Mouse (Mus musculus) liver, embryonic 16.5 days (tissue): ENCODE measurements around the gene R3hcc1l. TPM values are rescaled to one million over a fixed set of nuclear protein-coding genes. Genes with fewer than 3 reads are reported as not detected.

Source experiments
- ATAC-seq: fragments of 200-750 bp; cut with Nextera tagmentation; 2 replicates; pipeline ENCODE4 v1.8.0; 2017; ENCODE audit warnings: low read depth, mild to moderate bottlenecking, moderate number of reproducible peaks, moderate library complexity
- H3K27ac ChIP-seq: fragments of 300-500 bp; sonication (generic); 2 replicates; pipeline ENCODE4 v1.5.1; 2014; ENCODE audit warnings: mild to moderate bottlenecking, low read length
- H3K27me3 ChIP-seq: fragments of 300-500 bp; sonication (generic); 2 replicates; pipeline ENCODE4 v1.6.1; 2014; ENCODE audit warnings: low read depth, low read length, mixed read lengths; ENCODE audit not compliant: control insufficient read depth, insufficient read depth
- H3K36me3 ChIP-seq: fragments of 300-500 bp; sonication (generic); 2 replicates; pipeline ENCODE4 v1.6.1; 2014; ENCODE audit warnings: mild to moderate bottlenecking; ENCODE audit not compliant: control insufficient read depth, insufficient read depth
- H3K4me1 ChIP-seq: fragments of 300-500 bp; sonication (generic); 2 replicates; pipeline ENCODE4 v1.6.1; 2014; ENCODE audit warnings: low read depth, low read length, mixed read lengths; ENCODE audit not compliant: control insufficient read depth
- H3K4me2 ChIP-seq: fragments of 300-500 bp; sonication (generic); 2 replicates; pipeline ENCODE4 v1.6.1; 2014; ENCODE audit warnings: low read depth, low read length, mixed read lengths
- H3K4me3 ChIP-seq: fragments of 300-500 bp; sonication (generic); 2 replicates; pipeline ENCODE4 v1.5.1; 2014; ENCODE audit warnings: low read depth, mild to moderate bottlenecking, low read length
- H3K9ac ChIP-seq: fragments of 300-500 bp; sonication (generic); 2 replicates; pipeline ENCODE4 v1.6.1; 2014; ENCODE audit warnings: low read depth, low read length
- H3K9me3 ChIP-seq: fragments of 300-500 bp; sonication (generic); replicated peaks from 2 replicates; pipeline ENCODE4 v1.6.1; 2016; ENCODE audit warnings: low read length; ENCODE audit not compliant: control insufficient read depth
- WGBS: fragments of 180-500 bp; shearing (Covaris S2); extraction: QIAGEN DNeasy Blood & Tissue Kit; methylation state at CpG from one replicate; pipeline ENCODE4 v1.1.7; 2014; ENCODE audit not compliant: insufficient replicate concordance; 5-methylcytosine and 5-hydroxymethylcytosine counted together
- polyA plus RNA-seq: library from polyadenylated mRNA; unstranded; fragments of >200 nt; fragmentation: Nextera tagmentation; extraction: Ambion mirVana; gene quantifications from 2 replicates; pipeline ENCODE4 v1.2.1, GENCODE M21; 2015

The R3hcc1l gene
- polyA plus RNA-seq, 1 experiment from 2014 or later, result 12.4 TPM

DNA sequence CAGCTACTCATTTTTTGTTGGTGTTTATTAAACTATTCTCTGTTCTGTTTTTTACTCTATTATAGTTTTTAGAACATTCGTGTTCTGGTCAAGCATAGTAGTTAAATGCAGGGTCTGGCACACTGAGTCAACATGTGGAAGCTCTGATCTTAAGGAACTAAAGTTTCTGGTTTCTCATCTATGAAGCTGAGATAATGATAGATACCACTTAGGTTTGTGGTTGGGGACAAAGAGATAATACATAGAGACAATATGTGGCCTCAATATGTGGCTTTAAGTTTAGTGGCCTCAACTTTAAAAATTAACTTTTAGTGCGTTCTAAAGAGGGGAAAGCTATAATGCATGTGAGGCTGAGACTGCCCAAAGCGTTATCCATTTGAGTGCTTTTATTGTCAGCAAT, 15.9 kb downstream of the R3hcc1l start:
- Histone ChIP-seq H3K36me3 (no peaks in the 10 kb centered on the region), H3K27ac (no peak overlapping the region), H3K9me3 (no peaks in the 10 kb centered on the region), H3K4me3 (no peak overlapping the region), H3K4me2 (no peak overlapping the region), H3K9ac (no peak overlapping the region), H3K4me1 (peaks cover 11% of the 10 kb centered on the region), H3K27me3 (no peaks in the 10 kb centered on the region)
- ATAC-seq, result no peak
- WGBS, result 65% methylated on average over 3 of the region's 3 CpGs

DNA sequence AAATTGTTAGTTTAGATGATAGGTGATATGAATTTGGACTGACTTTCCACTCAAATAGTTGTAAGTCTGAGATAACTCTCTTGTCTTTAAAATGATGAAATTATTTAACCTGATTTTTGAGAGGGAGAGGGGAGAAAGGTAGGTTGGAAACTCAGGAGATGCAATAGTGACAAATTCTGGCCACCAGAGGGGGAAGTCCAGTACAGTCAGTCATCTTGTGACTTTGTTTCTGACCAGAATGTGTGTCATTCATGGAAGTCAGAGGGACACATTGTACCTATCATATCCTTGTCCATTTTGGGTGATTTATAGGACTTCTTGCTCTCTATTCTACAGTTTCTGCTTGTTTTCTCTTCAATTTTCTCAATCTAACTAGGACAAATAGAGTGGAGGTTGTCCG, 19.0 kb downstream of the R3hcc1l start:
- Histone ChIP-seq H3K9me3 (no peaks in the 10 kb centered on the region), H3K4me2 (no peak overlapping the region), H3K27me3 (no peaks in the 10 kb centered on the region), H3K9ac (no peak overlapping the region), H3K4me1 (peaks cover 8% of the 10 kb centered on the region; the same call in 1 of the 2 replicates), H3K27ac (no peak overlapping the region), H3K4me3 (no peak overlapping the region), H3K36me3 (no peaks in the 10 kb centered on the region)
- 71% methylated on average over 1 of the region's 1 CpGs for WGBS
- no peak for ATAC-seq

DNA sequence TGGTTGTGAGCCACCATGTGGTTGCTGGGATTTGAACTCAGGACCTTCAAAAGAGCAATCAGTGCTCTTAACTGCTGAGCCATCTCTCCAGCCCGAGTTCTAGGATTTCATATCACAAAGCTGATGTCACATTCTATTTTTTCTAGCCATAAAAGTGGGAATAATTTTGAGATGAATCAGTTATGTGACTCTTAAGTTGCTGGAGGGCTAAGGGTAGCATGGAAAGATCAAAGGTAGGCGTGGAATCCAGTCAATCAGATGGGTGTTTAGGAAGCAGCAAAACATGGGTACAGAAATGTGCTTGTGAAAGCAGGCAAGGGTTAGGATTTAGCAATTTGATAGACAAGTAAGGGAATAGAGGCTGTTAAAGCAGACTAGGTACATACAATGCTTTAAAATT, 20.4 kb downstream of the R3hcc1l start:
- Histone ChIP-seq H3K27me3 (no peaks in the 10 kb centered on the region), H3K4me2 (no peak overlapping the region), H3K36me3 (no peaks in the 10 kb centered on the region), H3K9ac (no peak overlapping the region), H3K4me1 (peaks cover 8% of the 10 kb centered on the region; the same call in 1 of the 2 replicates), H3K9me3 (no peaks in the 10 kb centered on the region), H3K4me3 (no peak overlapping the region), H3K27ac (no peak overlapping the region)
- 72% methylated on average over 2 of the region's 2 CpGs for WGBS
- ATAC-seq, result no peak

DNA sequence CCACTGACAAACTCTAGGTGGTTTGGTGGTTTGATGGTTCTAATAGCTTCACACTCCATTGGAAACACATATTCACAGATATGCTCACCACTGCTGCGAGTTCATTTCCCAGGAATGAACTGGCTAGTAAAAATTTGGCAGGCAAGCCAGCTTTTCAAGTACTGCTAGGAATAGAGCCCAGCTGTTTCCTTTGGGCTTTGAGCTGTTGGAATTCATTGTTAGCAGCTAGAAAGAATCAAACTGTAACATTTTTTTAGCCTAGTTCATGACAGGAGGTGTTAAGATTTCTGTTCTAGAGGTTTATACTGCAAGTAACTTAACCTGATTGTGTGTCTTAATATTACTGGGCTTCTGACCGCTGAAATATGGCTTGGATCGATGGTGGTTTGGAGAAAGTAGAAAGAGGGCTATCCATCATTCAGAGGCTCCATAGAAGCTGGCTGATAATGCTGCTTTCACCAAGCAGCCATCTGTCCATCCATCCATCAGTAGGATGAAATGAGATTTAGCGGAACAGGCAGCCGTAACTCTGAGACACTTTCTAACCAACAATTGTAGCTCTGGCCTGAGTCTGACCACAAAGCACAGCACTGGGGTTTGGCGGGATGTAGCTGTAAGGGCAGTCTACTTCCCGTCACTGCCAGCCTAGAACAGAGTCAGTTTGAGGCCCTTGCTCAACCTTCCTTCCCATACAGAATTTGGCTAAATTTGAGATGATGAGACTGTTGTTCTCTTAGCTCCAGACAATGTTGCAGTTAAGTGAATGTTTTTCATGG, 21.0 kb downstream of the R3hcc1l start:
- 50% methylated on average over 7 of the region's 7 CpGs for WGBS

DNA sequence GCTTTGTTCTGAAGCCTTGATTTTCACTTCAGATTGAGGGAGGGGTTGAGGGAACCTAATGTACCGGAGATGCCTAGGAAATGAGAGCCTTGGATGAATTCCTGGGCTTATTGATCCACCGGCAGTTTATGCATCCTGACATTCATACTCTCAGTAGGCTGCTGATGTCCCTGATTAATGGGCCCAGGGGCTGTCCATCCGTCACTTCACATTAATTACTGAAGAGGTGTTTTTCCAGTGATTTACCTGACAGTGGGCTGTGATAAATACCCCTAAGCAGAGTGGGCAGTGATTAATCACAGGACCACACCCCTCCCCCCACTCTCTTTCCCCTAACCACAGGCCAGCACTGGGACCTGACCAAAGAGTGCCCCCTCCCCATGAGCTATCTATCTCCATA, 22.1 kb downstream of the R3hcc1l start:
- Histone ChIP-seq H3K27ac (no peak overlapping the region), H3K9me3 (no peaks in the 10 kb centered on the region), H3K4me1 (no peaks in the 10 kb centered on the region; the same call in 1 of the 2 replicates), H3K4me3 (no peak overlapping the region), H3K27me3 (no peaks in the 10 kb centered on the region), H3K4me2 (no peak overlapping the region), H3K9ac (no peak overlapping the region), H3K36me3 (no peaks in the 10 kb centered on the region)
- WGBS, result 74% methylated on average over 3 of the region's 3 CpGs
- ATAC-seq, result no peak

More for the DNA sequence above, 21.0 kb downstream of the R3hcc1l start:
- Histone ChIP-seq H3K36me3 (no peaks in the 10 kb centered on the region), H3K4me1 (peaks cover 4% of the 10 kb centered on the region; the same call in 1 of the 2 replicates), H3K27me3 (no peaks in the 10 kb centered on the region), H3K9ac (no peak overlapping the region), H3K27ac (no peak overlapping the region), H3K9me3 (no peaks in the 10 kb centered on the region), H3K4me2 (no peak overlapping the region), H3K4me3 (no peak overlapping the region)
- no peak for ATAC-seq

DNA sequence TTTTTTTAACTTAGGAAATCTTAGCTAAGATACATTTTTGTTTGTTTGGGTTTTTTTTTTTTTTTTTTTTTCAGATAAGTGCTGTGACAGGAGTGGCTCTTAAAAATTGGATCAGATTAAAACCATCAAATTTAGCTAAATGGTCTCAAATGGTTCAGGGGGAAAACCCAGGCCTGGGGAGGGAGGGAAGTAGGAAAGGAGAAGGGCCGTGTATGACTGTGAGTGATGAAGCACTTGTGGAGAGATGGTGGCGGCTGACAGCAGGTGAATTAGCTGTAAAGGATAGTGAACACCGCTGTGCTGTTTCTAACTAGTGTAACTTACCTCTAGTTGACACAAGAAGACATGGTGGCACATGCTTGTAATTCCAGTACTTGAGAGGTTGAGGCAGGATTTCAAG, 40.1 kb downstream of the R3hcc1l start:
- Histone ChIP-seq H3K4me2 (no peak overlapping the region), H3K36me3 (peaks cover 11% of the 10 kb centered on the region), H3K4me3 (no peak overlapping the region), H3K27ac (no peak overlapping the region), H3K27me3 (no peaks in the 10 kb centered on the region), H3K9me3 (no peaks in the 10 kb centered on the region), H3K9ac (no peak overlapping the region), H3K4me1 (no peaks in the 10 kb centered on the region)
- 76% methylated on average over 3 of the region's 3 CpGs for WGBS
- ATAC-seq, result no peak

DNA sequence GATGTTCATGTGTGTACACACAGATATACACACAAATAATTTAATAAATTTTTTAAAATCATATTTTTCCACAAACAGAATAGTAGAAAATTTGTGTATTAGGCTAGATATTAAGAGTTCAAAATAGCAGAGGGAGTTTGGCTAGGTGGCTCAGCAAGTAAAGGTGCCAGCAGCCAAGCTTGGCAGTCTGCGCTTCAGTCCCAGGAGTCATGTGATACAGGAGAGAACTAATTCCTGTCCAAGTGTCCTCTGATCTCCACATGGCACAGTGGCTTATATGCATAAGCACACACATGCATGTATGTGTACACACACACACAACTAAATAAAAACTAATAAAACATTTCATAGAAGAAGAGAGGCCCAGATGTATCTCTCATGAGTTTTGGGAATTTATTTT, 43.4 kb downstream of the R3hcc1l start:
- Histone ChIP-seq H3K27ac (no peak overlapping the region), H3K4me2 (no peak overlapping the region), H3K4me3 (no peak overlapping the region), H3K4me1 (no peaks in the 10 kb centered on the region), H3K36me3 (peaks cover 11% of the 10 kb centered on the region), H3K9ac (no peak overlapping the region), H3K27me3 (no peaks in the 10 kb centered on the region), H3K9me3 (no peaks in the 10 kb centered on the region)
- no peak for ATAC-seq
- 84% methylated on average over 1 of the region's 1 CpGs for WGBS

DNA sequence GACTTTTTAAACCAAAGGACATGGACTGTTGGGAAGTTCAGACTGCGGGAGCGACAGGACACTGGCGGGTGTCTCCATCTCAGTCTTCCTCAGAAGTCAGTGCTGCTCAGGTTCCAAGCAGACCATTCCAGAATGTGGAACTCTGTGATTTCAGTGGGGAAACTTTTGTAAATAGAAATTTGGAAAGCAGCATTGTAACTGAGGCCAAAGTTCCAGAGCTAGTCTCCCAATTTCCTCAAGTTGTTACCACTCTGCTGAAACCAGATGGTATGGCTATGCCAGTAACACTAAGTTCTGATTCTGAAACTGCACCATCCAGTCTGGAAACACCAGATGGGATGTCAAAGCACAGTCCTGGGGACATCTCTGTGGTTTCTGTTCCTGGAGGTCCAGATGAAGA, 44.4 kb downstream of the R3hcc1l start:
- no peak overlapping the region for H3K4me2 ChIP-seq
- no peak overlapping the region for H3K9ac ChIP-seq
- ATAC-seq, result no peak
- H3K9me3 ChIP-seq, result no peaks in the 10 kb centered on the region
- no peaks in the 10 kb centered on the region for H3K27me3 ChIP-seq
- no peak overlapping the region for H3K27ac ChIP-seq
- no peak overlapping the region for H3K4me3 ChIP-seq
- WGBS, result 90% methylated on average over 3 of the region's 3 CpGs
- H3K4me1 ChIP-seq, result no peaks in the 10 kb centered on the region
- H3K36me3 ChIP-seq, result peaks cover 11% of the 10 kb centered on the region

DNA sequence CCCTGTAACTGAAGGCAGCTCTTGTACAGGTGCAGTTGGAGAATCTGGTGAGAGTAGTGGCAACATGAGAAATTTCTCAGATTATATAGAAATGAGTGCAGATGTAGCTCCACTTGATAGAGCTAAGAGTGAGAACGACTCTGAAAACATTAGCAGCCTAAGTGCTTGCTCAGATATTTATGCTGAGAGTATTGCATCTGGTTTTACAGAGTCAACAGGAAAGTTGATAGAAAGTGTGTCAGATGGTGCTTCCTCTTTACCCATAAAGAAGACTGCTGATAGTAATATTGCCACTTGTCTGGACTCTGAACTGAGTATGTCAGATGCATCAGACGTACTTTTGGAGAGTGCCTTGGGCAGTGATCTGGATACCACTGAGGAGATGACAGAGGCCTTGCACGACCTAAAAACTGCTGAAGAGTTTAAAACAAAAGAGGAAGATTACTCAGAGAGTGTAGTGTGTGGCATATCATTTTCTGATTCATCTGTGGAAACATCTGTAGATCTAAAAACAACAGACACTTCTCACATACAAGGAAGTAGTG, 45.2 kb downstream of the R3hcc1l start:
- 64% methylated on average over 3 of the region's 3 CpGs for WGBS
- Histone ChIP-seq H3K27ac (no peak overlapping the region), H3K9me3 (no peaks in the 10 kb centered on the region), H3K4me1 (no peaks in the 10 kb centered on the region), H3K27me3 (no peaks in the 10 kb centered on the region), H3K4me2 (no peak overlapping the region), H3K4me3 (no peak overlapping the region), H3K36me3 (peaks cover 11% of the 10 kb centered on the region), H3K9ac (no peak overlapping the region)
- ATAC-seq, result no peak
